28 mouse cellular contexts compared by ENCODE assay signal in genomic region chr1:132464651-132465050, GRCm38 (mm10). TPM values are rescaled to one million over a fixed set of nuclear protein-coding genes. Genes with fewer than 3 reads are reported as not detected.
A peak's percentile ranks its signal among the peaks of the same experiment; 100 is the strongest.
DNase-seq lines count a peak whose midpoint lies in the region; ATAC-seq and TF ChIP-seq lines count a peak whose summit lies in the region.
"Had no signal": no experiment of that assay in that cellular context is flagged by ENCODE, and none has a peak within 500 bp of the region (broad histone marks: within the 10 kb centered on the region; RNA-seq: fewer than 3 reads in every experiment).

No protein-coding gene starts in this region.

- WGBS in limb, embryonic 14.5 days, result 50% methylated on average over 5 of the region's 5 CpGs
- WGBS in limb, embryonic 10.5 days, result 76% methylated on average over 5 of the region's 5 CpGs
- 56% methylated on average over 5 of the region's 5 CpGs for WGBS in lung, embryonic 16.5 days
- 82% methylated on average over 5 of the region's 5 CpGs for WGBS in liver, embryonic 11.5 days
- WGBS in cerebellum, adult 2 months, result 79% methylated on average over 5 of the region's 5 CpGs

- no peaks in the 10 kb centered on the region for H3K4me1 ChIP-seq in limb, embryonic 14.5 days (ENCODE audit: control insufficient read depth, insufficient read depth, low read length)
- H3K4me1 ChIP-seq in limb, embryonic 10.5 days, result no peaks in the 10 kb centered on the region
- peaks cover 13% of the 10 kb centered on the region for H3K4me1 ChIP-seq in lung, embryonic 16.5 days (replicated peaks; ENCODE audit: control insufficient read depth, insufficient read depth, low read length)
- no peaks in the 10 kb centered on the region for H3K4me1 ChIP-seq in liver, embryonic 11.5 days (replicated peaks; ENCODE audit: control insufficient read depth, insufficient read depth, low read length)
- H3K4me1 ChIP-seq in cerebellum, adult 2 months (ENCODE audit: control insufficient read depth, insufficient read depth, low read length), result no peaks in the 10 kb centered on the region
- H3K4me1 ChIP-seq: embryonic facial prominence, embryonic 12.5 days had no signal

- TF ChIP-seq POLR2A in limb, embryonic 14.5 days (IDR thresholded peaks at IDR 0.05; ENCODE audit: borderline replicate concordance, extremely low read depth, insufficient read depth, insufficient read length), result no peak
- TF ChIP-seq POLR2A in cerebellum, adult 2 months (IDR thresholded peaks at IDR 0.05; ENCODE audit: borderline replicate concordance, insufficient read depth, low read length), result no peak

- peak; percentile 23 for DNase-seq in limb, embryonic 14.5 days (ENCODE audit: low spot score)
- DNase-seq in limb, embryonic 10.5 days (ENCODE audit: low spot score), result no peak
- no peak for DNase-seq in lung, adult 18-20 months
- DNase-seq in 3T3-L1 (ENCODE audit: low read depth, low spot score), result peak; percentile 80
- DNase-seq in 416B (ENCODE audit: low read depth), result peak; percentile 29
- no peak for DNase-seq in liver, embryonic 11.5 days (ENCODE audit: low spot score)
- no peak for DNase-seq in cerebellum, adult 2 months
- DNase-seq: adrenal gland, adult 8-10 months; adrenal gland, postnatal 25 days; B cell, adult 2 months; cerebellum, adult 18-20 months; cerebellum, adult 9-11 months; cerebellum, postnatal 25 days; forebrain, postnatal 0 days; gastrocnemius, postnatal 10 days; gastrocnemius, postnatal 36 days; heart, adult 2 months; heart, postnatal 14 days; heart, postnatal 4 days had no signal

- H3K36me3 ChIP-seq in limb, embryonic 14.5 days (ENCODE audit: control insufficient read depth, insufficient read depth, low read length), result peaks cover 59% of the 10 kb centered on the region
- H3K36me3 ChIP-seq in limb, embryonic 10.5 days, result peaks cover 64% of the 10 kb centered on the region
- peaks cover 5% of the 10 kb centered on the region; the same call in 1 of the 2 replicates for H3K36me3 ChIP-seq in lung, embryonic 16.5 days (ENCODE audit: control insufficient read depth, insufficient read depth, low read length)
- H3K36me3 ChIP-seq in liver, embryonic 11.5 days (ENCODE audit: control insufficient read depth, insufficient read depth, low read length), result peaks cover 9% of the 10 kb centered on the region; the same call in 1 of the 2 replicates

- H3K9me3 ChIP-seq in limb, embryonic 14.5 days (ENCODE audit: control insufficient read depth, low read length), result no peaks in the 10 kb centered on the region
- no peaks in the 10 kb centered on the region for H3K9me3 ChIP-seq in limb, embryonic 10.5 days (replicated peaks)
- H3K9me3 ChIP-seq in lung, embryonic 16.5 days (ENCODE audit: control insufficient read depth, low read length), result no peaks in the 10 kb centered on the region
- H3K9me3 ChIP-seq in liver, embryonic 11.5 days (ENCODE audit: control insufficient read depth, low read length), result no peaks in the 10 kb centered on the region
- H3K9me3 ChIP-seq: embryonic facial prominence, embryonic 12.5 days; embryonic facial prominence, embryonic 15.5 days; heart, embryonic 10.5 days; heart, embryonic 13.5 days had no signal

- H3K9ac ChIP-seq in limb, embryonic 14.5 days (ENCODE audit: low read depth, low read length, severe bottlenecking), result no peak overlapping the region
- H3K9ac ChIP-seq in lung, embryonic 16.5 days (ENCODE audit: low read length), result no peak overlapping the region
- H3K9ac ChIP-seq in liver, embryonic 11.5 days (ENCODE audit: low read depth, low read length), result no peak overlapping the region
- H3K9ac ChIP-seq: embryonic facial prominence, embryonic 12.5 days; embryonic facial prominence, embryonic 15.5 days; forebrain, postnatal 0 days; heart, embryonic 13.5 days; hindbrain, embryonic 14.5 days had no signal

- ATAC-seq in limb, embryonic 14.5 days (ENCODE audit: low FRiP score, low read depth), result no peak
- ATAC-seq in lung, embryonic 16.5 days (ENCODE audit: low read depth), result peak; percentile 74
- no peak for ATAC-seq in liver, embryonic 11.5 days (replicated peaks; ENCODE audit: low FRiP score)
- ATAC-seq: activated CD4-positive, CD25-positive, alpha-beta regulatory T cell, adult 4 months; forebrain, embryonic 14.5 days; forebrain, postnatal 0 days; hindbrain, postnatal 0 days had no signal

- H3K27ac ChIP-seq in limb, embryonic 14.5 days (replicated peaks; ENCODE audit: low read depth, low read length), result no peak overlapping the region
- no peak overlapping the region for H3K27ac ChIP-seq in limb, embryonic 10.5 days
- H3K27ac ChIP-seq in lung, embryonic 16.5 days (ENCODE audit: low read length), result peak overlapping the region; percentile 68
- H3K27ac ChIP-seq in liver, embryonic 11.5 days (ENCODE audit: low read depth, low read length), result no peak overlapping the region
- H3K27ac ChIP-seq in cerebellum, adult 2 months (ENCODE audit: insufficient read depth, low read length), result no peak overlapping the region
- H3K27ac ChIP-seq: embryonic facial prominence, embryonic 12.5 days; embryonic facial prominence, embryonic 15.5 days; heart, adult 2 months; heart, embryonic 10.5 days; heart, embryonic 13.5 days; hindbrain, embryonic 14.5 days; hindbrain, postnatal 0 days had no signal

- no peak overlapping the region for H3K4me2 ChIP-seq in limb, embryonic 14.5 days (replicated peaks; ENCODE audit: low read depth, low read length, severe bottlenecking)
- H3K4me2 ChIP-seq in lung, embryonic 16.5 days (ENCODE audit: low read depth, low read length), result no peak overlapping the region
- no peak overlapping the region for H3K4me2 ChIP-seq in liver, embryonic 11.5 days
- H3K4me2 ChIP-seq: embryonic facial prominence, embryonic 12.5 days; embryonic facial prominence, embryonic 15.5 days; heart, embryonic 13.5 days; hindbrain, embryonic 14.5 days had no signal

- H3K27me3 ChIP-seq in limb, embryonic 14.5 days (ENCODE audit: control insufficient read depth, insufficient read depth, low read length), result no peaks in the 10 kb centered on the region
- H3K27me3 ChIP-seq in limb, embryonic 10.5 days (ENCODE audit: low read depth, poor library complexity, severe bottlenecking), result no peaks in the 10 kb centered on the region
- no peaks in the 10 kb centered on the region for H3K27me3 ChIP-seq in lung, embryonic 16.5 days (ENCODE audit: control insufficient read depth, insufficient read depth, low read depth, low read length)
- no peaks in the 10 kb centered on the region for H3K27me3 ChIP-seq in liver, embryonic 11.5 days (replicated peaks; ENCODE audit: control insufficient read depth, insufficient read depth, low read length)
- no peaks in the 10 kb centered on the region for H3K27me3 ChIP-seq in cerebellum, adult 2 months (ENCODE audit: control insufficient read depth, insufficient read depth, low read length)
- H3K27me3 ChIP-seq: embryonic facial prominence, embryonic 12.5 days; embryonic facial prominence, embryonic 15.5 days; heart, embryonic 13.5 days had no signal

- H3K4me3 ChIP-seq in limb, embryonic 14.5 days (replicated peaks; ENCODE audit: low read length), result no peak overlapping the region
- no peak overlapping the region for H3K4me3 ChIP-seq in limb, embryonic 10.5 days
- no peak overlapping the region for H3K4me3 ChIP-seq in lung, embryonic 16.5 days (ENCODE audit: low read length)
- no peak overlapping the region for H3K4me3 ChIP-seq in liver, embryonic 11.5 days (ENCODE audit: low read depth, low read length)
- no peak overlapping the region for H3K4me3 ChIP-seq in cerebellum, adult 2 months (replicated peaks; ENCODE audit: insufficient read depth, low read depth, low read length)
- H3K4me3 ChIP-seq: embryonic facial prominence, embryonic 12.5 days; embryonic facial prominence, embryonic 15.5 days; heart, adult 2 months; heart, embryonic 10.5 days; heart, embryonic 13.5 days had no signal

- no peak for TF ChIP-seq CTCF in cerebellum, adult 2 months (IDR thresholded peaks at IDR 0.05; ENCODE audit: borderline replicate concordance, insufficient read depth, low read depth, low read length)

RNA-seq across cellular contexts. Expression of gene Rbbp5, which starts 12.5 kb away (rescaled TPM):
- 43.6 and 48.1 TPM in 2 replicates for polyA plus RNA-seq in limb, embryonic 14.5 days (2012; rRNA removed)
- 37.4 and 43.6 TPM in 2 replicates for polyA plus RNA-seq in limb, embryonic 14.5 days (2014; fragmentation: Nextera tagmentation; extraction: Ambion mirVana)
- polyA plus RNA-seq in limb, embryonic 10.5 days (2016; fragmentation: Nextera tagmentation; extraction: Ambion mirVana), result 59.4 and 66.8 TPM in 2 replicates
- 45.6 and 46.8 TPM in 2 replicates for polyA plus RNA-seq in lung, embryonic 16.5 days (2015; fragmentation: Nextera tagmentation; extraction: Ambion mirVana)
- 46.6 and 53.8 TPM in 2 replicates for polyA plus RNA-seq in liver, embryonic 11.5 days (2014; fragmentation: Nextera tagmentation; extraction: Ambion mirVana)
- polyA plus RNA-seq in cerebellum, adult 2 months (2012; rRNA removed), result 68.1 and 72.4 TPM in 2 replicates

RNA-seq across cellular contexts. Expression of gene Tmem81, which starts 41.4 kb away (rescaled TPM):
- 3.1 and 3.5 TPM in 2 replicates for polyA plus RNA-seq in limb, embryonic 14.5 days (2012; rRNA removed)
- 1.8 and 2.1 TPM in 2 replicates for polyA plus RNA-seq in limb, embryonic 14.5 days (2014; fragmentation: Nextera tagmentation; extraction: Ambion mirVana)
- 1.5 and 1.7 TPM in 2 replicates for polyA plus RNA-seq in limb, embryonic 10.5 days (2016; fragmentation: Nextera tagmentation; extraction: Ambion mirVana)
- polyA plus RNA-seq in lung, embryonic 16.5 days (2015; fragmentation: Nextera tagmentation; extraction: Ambion mirVana), result 2.1 and 2.2 TPM in 2 replicates
- polyA plus RNA-seq in liver, embryonic 11.5 days (2014; fragmentation: Nextera tagmentation; extraction: Ambion mirVana), result 2.5 and 3.1 TPM in 2 replicates
- polyA plus RNA-seq in cerebellum, adult 2 months (2012; rRNA removed), result 5.3 and 6.1 TPM in 2 replicates

RNA-seq across cellular contexts. Expression of gene Dstyk, which starts 47.3 kb away (rescaled TPM):
- polyA plus RNA-seq in limb, embryonic 14.5 days (2012; rRNA removed), result 17.1 and 17.8 TPM in 2 replicates
- 18.3 and 20.8 TPM in 2 replicates for polyA plus RNA-seq in limb, embryonic 14.5 days (2014; fragmentation: Nextera tagmentation; extraction: Ambion mirVana)
- polyA plus RNA-seq in limb, embryonic 10.5 days (2016; fragmentation: Nextera tagmentation; extraction: Ambion mirVana), result 13.3 and 15.9 TPM in 2 replicates
- polyA plus RNA-seq in lung, embryonic 16.5 days (2015; fragmentation: Nextera tagmentation; extraction: Ambion mirVana), result 15.5 and 16.6 TPM in 2 replicates
- 7.2 TPM in 2 replicates for polyA plus RNA-seq in liver, embryonic 11.5 days (2014; fragmentation: Nextera tagmentation; extraction: Ambion mirVana)
- 32.6 and 36.5 TPM in 2 replicates for polyA plus RNA-seq in cerebellum, adult 2 months (2012; rRNA removed)

Comparison
In these comparisons a context has a peak if more than half of its experiments do, and no peak if none do; other contexts are left out.
1. DNase-seq: peak in limb, embryonic 14.5 days (single experiment), 3T3-L1 (single experiment) and 416B (single experiment); none in limb, embryonic 10.5 days (single experiment), lung, adult 18-20 months (0 of 2), liver, embryonic 11.5 days (single experiment) and cerebellum, adult 2 months (0 of 2).